Mouse (Mus musculus) hindbrain, embryonic 10.5 days (tissue): ENCODE results near the gene Col6a3. TPM values are rescaled to one million over a fixed set of nuclear protein-coding genes. Genes with fewer than 3 reads are reported as not detected.
A peak's percentile ranks its signal among the peaks of the same experiment; 100 is the strongest.

Experiments
- DNase-seq: peaks from one replicate; pipeline ENCODE4 v3.0.0-alpha.2; 2017; ENCODE audit warnings: low spot score
- H3K27ac ChIP-seq: fragments of 300-500 bp; sonication (generic); 2 replicates; pipeline ENCODE4 v1.5.1; 2016; ENCODE audit warnings: mild to moderate bottlenecking, moderate library complexity
- H3K27me3 ChIP-seq: fragments of 300-500 bp; sonication (generic); 2 replicates; pipeline ENCODE4 v1.6.1; 2016; ENCODE audit warnings: mild to moderate bottlenecking; ENCODE audit not compliant: poor library complexity, insufficient read depth, severe bottlenecking
- H3K36me3 ChIP-seq: fragments of 300-500 bp; sonication (generic); 2 replicates; pipeline ENCODE4 v1.6.1; 2016; ENCODE audit warnings: mild to moderate bottlenecking, moderate library complexity
- H3K4me1 ChIP-seq: fragments of 300-500 bp; sonication (generic); replicated peaks from 2 replicates; pipeline ENCODE4 v1.6.1; 2016; ENCODE audit warnings: mild to moderate bottlenecking
- H3K4me3 ChIP-seq: fragments of 300-500 bp; sonication (generic); 2 replicates; pipeline ENCODE4 v1.5.1; 2016; ENCODE audit warnings: mild to moderate bottlenecking, moderate library complexity
- H3K9me3 ChIP-seq: fragments of 300-500 bp; sonication (generic); 2 replicates; pipeline ENCODE4 v1.6.1; 2016; ENCODE audit warnings: mild to moderate bottlenecking, moderate library complexity
- WGBS: fragments of 180-500 bp; shearing (Covaris S2); methylation state at CpG from one replicate; pipeline ENCODE4 v1.1.7; 2016; 5-methylcytosine and 5-hydroxymethylcytosine counted together
- polyA plus RNA-seq: library from polyadenylated mRNA; unstranded; fragments of >200 nt; fragmentation: Nextera tagmentation; extraction: Ambion mirVana; gene quantifications from 2 replicates; pipeline ENCODE4 v1.2.1, GENCODE M21; 2016

Gene Col6a3
- polyA plus RNA-seq, 1 experiment from 2014 or later: 4.7 TPM

DNA sequence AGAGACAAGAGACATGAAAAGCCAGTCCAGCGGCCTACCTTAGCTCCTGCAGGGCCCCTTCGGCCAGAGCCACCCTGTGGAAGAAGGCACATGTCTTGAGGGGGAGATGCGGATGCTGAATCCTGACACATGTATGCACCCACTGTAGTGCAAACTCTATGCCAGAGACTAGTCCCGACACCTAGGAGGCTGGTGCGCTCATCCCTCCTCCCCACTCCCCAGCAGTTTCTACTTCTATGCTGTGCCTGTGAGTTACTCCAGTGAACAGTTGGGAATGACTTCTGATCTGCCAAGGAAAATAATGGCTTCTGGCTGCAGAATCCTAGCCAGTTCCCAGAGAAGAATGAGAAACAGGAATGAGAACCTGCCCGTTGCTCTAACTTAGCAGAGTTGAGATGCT lies 54.3 kb downstream of the Col6a3 start:
- H3K27ac ChIP-seq: no peak overlapping the region
- H3K36me3 ChIP-seq: no peaks in the 10 kb centered on the region
- no peaks in the 10 kb centered on the region for H3K27me3 ChIP-seq
- WGBS: 88% methylated on average over 6 of the region's 6 CpGs
- no peaks in the 10 kb centered on the region for H3K4me1 ChIP-seq
- H3K4me3 ChIP-seq: no peak overlapping the region
- no peaks in the 10 kb centered on the region for H3K9me3 ChIP-seq
- DNase-seq: no peak

DNA sequence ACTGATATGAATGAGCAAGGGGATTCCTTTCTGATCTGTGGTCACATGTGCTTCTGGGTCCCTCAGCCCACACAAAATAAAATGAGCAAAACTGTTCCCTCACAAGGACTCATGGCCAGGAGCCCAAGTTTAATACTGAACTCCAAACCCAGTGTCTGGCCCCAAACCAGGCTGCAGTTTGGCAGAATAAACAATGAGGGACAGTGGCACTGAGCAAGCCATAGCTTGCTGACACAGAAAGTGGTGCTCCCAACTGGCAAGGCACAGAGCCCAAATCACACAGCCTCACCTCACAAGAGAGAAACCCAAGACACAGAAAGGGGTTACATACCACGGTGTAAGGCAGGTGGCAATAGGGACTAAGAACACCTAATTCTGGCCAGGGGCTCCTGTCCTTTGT lies 63.3 kb downstream of the Col6a3 start:
- DNase-seq: no peak
- H3K4me3 ChIP-seq: no peak overlapping the region
- H3K9me3 ChIP-seq: no peaks in the 10 kb centered on the region
- peaks cover 8% of the 10 kb centered on the region for H3K4me1 ChIP-seq
- H3K27ac ChIP-seq: no peak overlapping the region
- no peaks in the 10 kb centered on the region; the same call in 1 of the 2 replicates for H3K27me3 ChIP-seq
- no peaks in the 10 kb centered on the region for H3K36me3 ChIP-seq
- 89% methylated on average over 1 of the region's 1 CpGs for WGBS

DNA sequence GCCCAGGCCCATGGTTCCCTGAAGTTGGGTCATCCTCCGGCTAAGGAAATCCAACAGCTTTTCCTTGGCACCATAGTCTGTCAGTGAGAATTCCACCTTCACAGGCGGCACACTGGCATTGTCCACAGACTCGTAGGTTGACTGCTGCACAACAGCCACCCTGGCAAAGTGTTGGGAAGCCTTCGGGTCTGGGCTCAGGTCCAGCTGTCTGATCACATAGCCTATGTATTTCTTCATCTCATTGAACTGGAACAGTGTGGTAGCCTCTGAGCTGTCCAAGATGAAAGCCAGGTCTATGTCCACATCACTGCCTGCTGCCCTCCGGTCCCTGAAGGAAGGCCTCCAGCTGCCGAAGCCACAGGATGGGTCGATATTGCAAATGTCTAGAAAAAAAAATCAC lies 64.7 kb downstream of the Col6a3 start:
- Histone ChIP-seq H3K36me3 (no peaks in the 10 kb centered on the region), H3K4me1 (peaks cover 11% of the 10 kb centered on the region), H3K27me3 (no peaks in the 10 kb centered on the region; the same call in 1 of the 2 replicates), H3K4me3 (no peak overlapping the region), H3K27ac (no peak overlapping the region), H3K9me3 (no peaks in the 10 kb centered on the region)
- no peak for DNase-seq
- 91% methylated on average over 7 of the region's 7 CpGs for WGBS

DNA sequence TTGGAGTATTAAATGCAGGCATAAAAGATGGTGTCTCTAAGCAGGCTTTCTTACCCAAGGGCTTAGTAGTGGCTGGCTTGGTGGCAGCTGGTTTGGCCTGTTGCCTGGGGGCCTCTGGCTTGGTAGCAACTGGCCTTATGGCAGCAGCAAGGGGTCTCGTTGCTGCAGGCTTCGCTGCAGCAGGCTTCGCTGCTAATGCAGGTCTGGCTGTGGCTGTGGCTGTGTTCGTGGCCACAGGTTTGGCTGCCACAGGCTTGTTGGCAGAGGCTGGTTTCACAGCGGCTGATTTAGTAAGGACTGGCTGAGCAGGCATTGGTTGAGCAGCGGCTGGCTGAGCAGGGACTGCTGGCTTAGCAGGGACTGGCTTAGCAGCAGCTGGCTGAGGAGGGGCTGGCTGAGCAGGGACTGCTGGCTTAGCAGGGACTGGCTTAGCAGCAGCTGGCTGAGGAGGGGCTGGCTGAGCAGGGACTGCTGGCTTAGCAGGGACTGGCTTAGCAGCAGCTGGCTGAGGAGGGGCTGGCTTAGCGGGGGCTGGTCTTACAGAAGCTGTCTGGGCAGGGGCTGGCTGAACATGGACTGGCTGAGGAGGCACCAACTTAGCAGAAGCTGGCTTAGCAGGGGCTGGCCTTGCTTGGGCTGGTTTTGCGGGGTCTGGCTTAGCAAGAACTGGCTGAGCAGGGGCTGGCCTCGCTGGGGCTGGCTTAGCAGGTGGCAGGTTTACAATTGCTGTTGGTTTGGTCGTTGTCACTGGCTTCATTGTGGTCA lies 68.1 kb downstream of the Col6a3 start:
- H3K27me3 ChIP-seq: no peaks in the 10 kb centered on the region; the same call in 1 of the 2 replicates
- H3K9me3 ChIP-seq: no peaks in the 10 kb centered on the region
- H3K27ac ChIP-seq: peak overlapping the region; percentile 69
- WGBS: 13% methylated on average over 10 of the region's 10 CpGs
- 0 out of 2 replicates have a peak overlapping the region, but pooled peaks have one; percentile 3 for H3K4me3 ChIP-seq
- H3K36me3 ChIP-seq: no peaks in the 10 kb centered on the region
- DNase-seq: peak; percentile 58
- peaks cover 18% of the 10 kb centered on the region for H3K4me1 ChIP-seq

DNA sequence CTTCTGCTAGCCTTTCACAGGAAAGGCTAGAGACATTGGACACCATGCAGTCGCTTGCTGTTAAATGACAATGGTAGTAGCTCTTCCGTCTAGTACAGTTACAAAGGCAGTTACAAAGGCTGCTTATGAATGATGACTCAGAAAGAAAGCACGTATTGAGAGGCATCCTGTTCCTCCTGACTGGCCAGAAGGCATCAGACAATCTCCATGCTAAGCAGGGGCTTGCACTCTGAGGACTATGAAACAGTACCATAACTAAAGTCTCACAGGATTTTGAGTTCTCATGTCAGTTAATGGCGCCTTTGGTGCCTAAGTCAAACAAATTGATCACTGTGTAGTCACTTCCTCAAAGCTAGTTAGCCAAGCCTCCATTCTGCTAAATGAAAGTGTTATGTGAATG lies 72.6 kb downstream of the Col6a3 start:
- no peak overlapping the region for H3K4me3 ChIP-seq
- no peak overlapping the region for H3K27ac ChIP-seq
- peaks cover 20% of the 10 kb centered on the region for H3K4me1 ChIP-seq
- DNase-seq: no peak
- no peaks in the 10 kb centered on the region for H3K36me3 ChIP-seq
- WGBS: 67% methylated on average over 4 of the region's 4 CpGs
- no peaks in the 10 kb centered on the region for H3K9me3 ChIP-seq
- no peaks in the 10 kb centered on the region for H3K27me3 ChIP-seq

DNA sequence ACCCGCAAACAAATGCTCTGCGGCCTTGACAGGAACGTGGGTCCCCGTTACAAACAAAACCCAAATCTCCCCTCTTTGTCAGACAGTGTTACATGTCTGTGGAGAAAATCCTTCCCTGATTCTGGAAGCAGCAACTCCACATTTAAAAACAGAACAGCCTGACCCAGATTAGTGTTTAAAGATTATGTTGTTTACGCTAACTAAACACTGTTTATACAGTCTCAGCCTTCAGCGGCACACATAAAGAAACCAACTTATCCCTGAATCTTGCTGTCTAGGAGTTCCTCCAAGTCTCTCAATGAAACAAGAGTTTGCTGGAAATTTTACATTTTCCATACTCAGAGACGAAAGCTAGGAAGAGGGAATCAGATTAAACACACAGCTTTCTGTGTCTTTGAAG lies 73.7 kb downstream of the Col6a3 start:
- Histone ChIP-seq H3K27me3 (no peaks in the 10 kb centered on the region), H3K27ac (no peak overlapping the region), H3K4me1 (peaks cover 9% of the 10 kb centered on the region), H3K9me3 (no peaks in the 10 kb centered on the region), H3K36me3 (no peaks in the 10 kb centered on the region), H3K4me3 (no peak overlapping the region)
- no peak for DNase-seq
- WGBS: 87% methylated on average over 7 of the region's 7 CpGs

DNA sequence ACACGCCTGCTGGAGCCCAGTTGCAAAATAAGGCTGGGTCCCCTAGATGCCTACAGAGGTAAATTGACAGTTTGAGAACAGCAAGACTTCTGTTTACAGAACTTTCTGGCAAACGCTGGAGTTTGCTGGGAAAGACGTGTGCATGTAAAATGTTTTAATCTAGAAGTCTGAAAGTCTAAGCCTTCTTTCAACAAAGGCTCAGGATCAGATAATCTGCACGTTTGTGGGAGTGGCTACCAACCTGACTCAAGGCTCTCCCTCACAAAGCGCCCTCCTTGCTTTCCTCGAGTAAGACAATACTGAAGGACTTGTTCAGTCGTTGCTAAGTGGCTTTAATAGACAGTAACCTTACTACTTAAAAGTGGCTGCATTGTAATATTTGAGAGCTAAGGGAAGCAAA lies 74.5 kb downstream of the Col6a3 start:
- Histone ChIP-seq H3K4me1 (peaks cover 9% of the 10 kb centered on the region), H3K36me3 (no peaks in the 10 kb centered on the region), H3K4me3 (no peak overlapping the region), H3K27me3 (no peaks in the 10 kb centered on the region), H3K9me3 (no peaks in the 10 kb centered on the region), H3K27ac (no peak overlapping the region)
- 72% methylated on average over 7 of the region's 7 CpGs for WGBS
- DNase-seq: no peak

DNA sequence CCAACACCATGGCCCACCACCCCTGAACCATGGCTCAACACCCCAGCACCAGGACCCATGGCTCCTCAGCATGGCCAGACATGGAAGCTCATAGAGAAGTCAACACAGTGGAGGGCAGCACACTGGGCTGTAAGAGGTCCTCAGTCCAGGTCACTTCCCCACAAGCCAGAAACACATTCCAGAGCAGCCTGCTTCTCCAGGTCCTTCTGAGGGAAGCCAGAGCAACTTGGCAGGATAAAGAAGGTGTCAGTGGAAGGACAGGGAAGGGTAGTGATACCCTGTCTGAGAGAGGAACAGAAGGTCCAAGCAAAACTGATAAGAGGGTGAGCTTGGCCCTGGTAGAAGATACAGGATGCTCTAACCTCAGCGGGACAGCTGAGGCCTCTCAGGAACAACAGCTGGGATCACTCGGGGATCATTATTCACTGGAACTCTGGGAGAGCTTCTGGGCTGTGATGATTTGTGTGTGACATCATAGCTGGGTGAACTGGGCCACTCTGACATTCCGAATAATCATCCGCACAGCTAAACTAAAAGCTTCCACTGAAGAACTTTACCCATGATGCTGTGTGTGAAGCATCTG lies 85.6 kb downstream of the Col6a3 start:
- no peak for DNase-seq
- Histone ChIP-seq H3K9me3 (no peaks in the 10 kb centered on the region), H3K27me3 (no peaks in the 10 kb centered on the region), H3K27ac (no peak overlapping the region), H3K36me3 (no peaks in the 10 kb centered on the region), H3K4me3 (no peak overlapping the region), H3K4me1 (peaks cover 5% of the 10 kb centered on the region; the same call in 1 of the 2 replicates)
- 93% methylated on average over 4 of the region's 4 CpGs for WGBS

DNA sequence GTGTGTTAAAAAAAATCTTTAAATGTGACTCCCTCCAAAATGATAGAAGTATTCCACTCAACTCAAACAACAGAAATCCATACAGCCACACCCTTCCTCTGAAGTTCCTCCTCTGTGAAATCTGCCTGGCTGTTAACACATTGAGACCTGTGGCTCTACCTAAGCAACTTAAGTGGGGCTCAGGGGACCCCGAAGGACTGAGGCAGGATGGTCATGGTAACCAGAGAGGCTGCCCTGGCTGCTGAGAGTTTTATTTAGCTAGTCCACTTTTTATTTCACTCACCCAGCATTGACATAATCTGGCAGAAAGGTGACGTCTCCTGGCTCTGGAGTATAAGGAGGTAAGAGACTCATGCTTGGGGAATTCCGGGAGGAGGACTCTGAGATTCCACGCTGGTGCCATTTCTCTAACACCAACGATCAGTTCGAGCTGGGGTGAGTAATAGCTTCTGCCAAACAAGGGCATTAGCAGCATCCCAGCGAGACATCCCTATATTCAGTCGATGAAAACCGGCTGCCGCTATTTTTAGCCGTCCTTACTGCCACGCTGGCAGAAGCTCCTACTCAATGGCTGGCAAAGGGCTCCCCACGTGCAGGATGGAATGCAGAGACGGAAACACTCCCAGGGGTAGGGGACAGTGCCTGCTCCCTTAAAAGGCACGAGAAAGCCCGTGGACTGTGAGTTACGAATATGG lies 89.8 kb downstream of the Col6a3 start:
- 65% methylated on average over 17 of the region's 17 CpGs for WGBS
- no peak for DNase-seq
- H3K9me3 ChIP-seq: no peaks in the 10 kb centered on the region
- H3K4me3 ChIP-seq: no peak overlapping the region
- peaks cover 12% of the 10 kb centered on the region; the same call in 1 of the 2 replicates for H3K4me1 ChIP-seq
- H3K36me3 ChIP-seq: no peaks in the 10 kb centered on the region
- no peaks in the 10 kb centered on the region for H3K27me3 ChIP-seq
- H3K27ac ChIP-seq: no peak overlapping the region

DNA sequence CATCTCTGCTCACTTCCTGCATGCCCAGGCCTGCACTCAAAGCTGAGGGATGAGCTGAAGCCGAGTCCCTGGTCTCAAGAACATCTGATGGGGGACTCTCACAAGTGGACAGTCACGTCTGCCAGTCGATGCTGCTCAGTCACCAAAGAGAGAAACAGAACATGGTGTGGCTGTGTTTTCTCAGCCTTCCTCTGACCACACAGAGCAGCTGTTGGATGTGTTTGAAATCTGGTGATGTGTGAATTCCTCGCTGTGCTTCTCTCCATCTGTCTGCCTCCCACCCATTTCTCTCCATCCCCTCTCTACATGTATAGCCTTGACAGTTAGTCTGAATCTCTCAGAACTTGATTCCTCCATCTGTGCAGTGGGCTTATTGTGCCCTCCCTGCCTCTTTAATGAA lies 92.5 kb downstream of the Col6a3 start:
- no peak overlapping the region for H3K27ac ChIP-seq
- peaks cover 12% of the 10 kb centered on the region; the same call in 1 of the 2 replicates for H3K4me1 ChIP-seq
- no peak overlapping the region for H3K4me3 ChIP-seq
- H3K27me3 ChIP-seq: no peaks in the 10 kb centered on the region
- H3K9me3 ChIP-seq: no peaks in the 10 kb centered on the region
- WGBS: 76% methylated on average over 4 of the region's 4 CpGs
- no peaks in the 10 kb centered on the region for H3K36me3 ChIP-seq
- DNase-seq: no peak

DNA sequence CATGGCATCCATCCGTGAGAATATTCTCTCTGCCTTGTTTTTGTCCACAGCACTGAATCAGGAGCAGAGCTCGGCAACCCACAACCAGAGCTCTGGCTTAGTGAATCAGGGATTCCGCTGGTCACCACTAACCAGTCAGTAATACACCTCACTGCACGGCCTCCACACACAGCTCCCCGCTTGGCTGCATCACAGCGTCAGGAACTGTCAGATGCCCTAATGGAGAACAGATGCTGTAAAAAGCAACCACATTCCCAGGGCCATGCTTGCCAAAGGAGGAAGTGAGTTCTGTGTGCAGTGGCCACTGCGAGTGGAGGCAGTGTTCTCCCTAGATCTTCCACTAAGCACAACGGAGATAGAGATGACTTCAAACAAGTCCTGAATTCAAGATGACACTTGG lies 93.6 kb downstream of the Col6a3 start:
- no peaks in the 10 kb centered on the region for H3K36me3 ChIP-seq
- 63% methylated on average over 8 of the region's 8 CpGs for WGBS
- H3K4me1 ChIP-seq: peaks cover 13% of the 10 kb centered on the region
- H3K4me3 ChIP-seq: no peak overlapping the region
- H3K27ac ChIP-seq: no peak overlapping the region
- peak; percentile 43 for DNase-seq
- H3K9me3 ChIP-seq: no peaks in the 10 kb centered on the region
- no peaks in the 10 kb centered on the region for H3K27me3 ChIP-seq

DNA sequence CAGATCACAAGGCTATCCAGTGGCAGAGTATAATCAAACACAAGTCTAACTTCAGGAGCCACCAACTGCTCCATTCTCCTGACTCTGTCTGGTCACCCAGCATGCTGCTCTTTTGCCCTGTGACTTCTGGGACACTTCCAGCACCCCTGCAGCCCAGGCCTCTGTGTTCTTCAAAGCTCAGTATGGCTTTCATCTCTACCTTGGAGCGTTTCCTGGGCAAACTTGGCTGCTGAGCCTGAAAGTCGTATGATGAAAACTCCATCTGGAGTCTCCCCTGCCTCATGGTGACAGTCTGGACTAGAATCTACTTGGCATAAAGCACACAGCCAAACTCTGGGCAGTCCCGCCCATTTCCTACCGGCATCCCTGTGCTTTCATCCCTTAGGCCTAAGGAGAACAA lies 95.2 kb downstream of the Col6a3 start:
- DNase-seq: no peak
- Histone ChIP-seq H3K9me3 (no peaks in the 10 kb centered on the region), H3K27ac (no peak overlapping the region), H3K4me3 (no peak overlapping the region), H3K36me3 (no peaks in the 10 kb centered on the region), H3K4me1 (peaks cover 29% of the 10 kb centered on the region), H3K27me3 (no peaks in the 10 kb centered on the region)
- 76% methylated on average over 4 of the region's 4 CpGs for WGBS

DNA sequence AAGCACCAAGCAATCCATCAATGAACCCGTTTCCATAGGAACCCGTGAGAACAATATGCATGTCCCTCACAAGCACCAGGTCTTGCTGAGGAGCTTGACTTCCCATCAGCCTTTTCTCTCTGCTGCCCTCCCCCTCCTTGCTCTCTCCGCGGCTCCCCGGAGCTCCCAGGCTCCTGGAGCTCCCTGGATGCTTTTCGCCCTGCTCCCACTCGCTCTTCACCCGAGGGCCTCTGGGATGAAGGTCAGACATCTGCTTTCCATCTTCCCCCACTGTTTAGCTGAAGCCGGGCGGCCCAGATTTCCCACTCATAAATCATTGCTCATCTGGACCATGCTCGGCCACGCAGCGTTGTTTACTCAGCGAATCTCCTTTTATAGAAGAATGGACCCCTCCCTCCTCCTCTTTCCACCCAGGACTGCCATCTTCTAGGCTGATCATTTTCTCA lies 99.8 kb downstream of the Col6a3 start:
- DNase-seq: peak; percentile 79
- WGBS: 15% methylated on average over 14 of the region's 14 CpGs
- Histone ChIP-seq H3K36me3 (no peaks in the 10 kb centered on the region), H3K9me3 (no peaks in the 10 kb centered on the region), H3K4me3 (peak overlapping the region; percentile 42), H3K27me3 (no peaks in the 10 kb centered on the region), H3K4me1 (peaks cover 32% of the 10 kb centered on the region), H3K27ac (peak overlapping the region; percentile 92)
